Mouse (Mus musculus) forebrain, embryonic 16.5 days (tissue): ENCODE measurements around the gene Tbc1d4. TPM values are rescaled to one million over a fixed set of nuclear protein-coding genes. Genes with fewer than 3 reads are reported as not detected.

ENCODE experiments used
- ATAC-seq: fragments of 200-750 bp; cut with Nextera tagmentation; 2 replicates; pipeline ENCODE4 v1.8.0; 2017; ENCODE audit warnings: mild to moderate bottlenecking, moderate library complexity
- H3K27ac ChIP-seq: fragments of 300-500 bp; sonication (generic); 2 replicates; pipeline ENCODE4 v1.5.1; 2014; ENCODE audit warnings: low read length, control low read depth
- H3K27me3 ChIP-seq: fragments of 300-500 bp; sonication (generic); replicated peaks from 2 replicates; pipeline ENCODE4 v1.6.1; 2014; ENCODE audit warnings: low read length; ENCODE audit not compliant: control insufficient read depth, insufficient read depth
- H3K36me3 ChIP-seq: fragments of 300-500 bp; sonication (generic); 2 replicates; pipeline ENCODE4 v1.6.1; 2014; ENCODE audit not compliant: control insufficient read depth, insufficient read depth
- H3K4me1 ChIP-seq: fragments of 300-500 bp; sonication (generic); replicated peaks from 2 replicates; pipeline ENCODE4 v1.6.1; 2014; ENCODE audit warnings: low read length; ENCODE audit not compliant: control insufficient read depth, insufficient read depth
- H3K4me2 ChIP-seq: fragments of 300-500 bp; sonication (generic); 2 replicates; pipeline ENCODE4 v1.6.1; 2014; ENCODE audit warnings: mild to moderate bottlenecking, low read length, control low read depth
- H3K4me3 ChIP-seq: fragments of 300-500 bp; sonication (generic); replicated peaks from 2 replicates; pipeline ENCODE4 v1.5.1; 2014; ENCODE audit warnings: mild to moderate bottlenecking, low read length, control low read depth
- H3K9ac ChIP-seq: fragments of 300-500 bp; sonication (generic); replicated peaks from 2 replicates; pipeline ENCODE4 v1.6.1; 2014; ENCODE audit warnings: low read depth, low read length, control low read depth
- H3K9me3 ChIP-seq: fragments of 300-500 bp; sonication (generic); 2 replicates; pipeline ENCODE4 v1.6.1; 2016; ENCODE audit warnings: low read length; ENCODE audit not compliant: control insufficient read depth
- WGBS: fragments of 180-500 bp; shearing (Covaris S2); extraction: QIAGEN DNeasy Blood & Tissue Kit; methylation state at CpG from one replicate; pipeline ENCODE4 v1.1.7; 2014; 5-methylcytosine and 5-hydroxymethylcytosine counted together
- polyA plus RNA-seq: library from polyadenylated mRNA; unstranded; fragments of >200 nt; fragmentation: Nextera tagmentation; extraction: Ambion mirVana; gene quantifications from 2 replicates; pipeline ENCODE4 v1.2.1, GENCODE M21; 2015

Gene Tbc1d4
- polyA plus RNA-seq, 1 experiment from 2014 or later: 8.1 TPM

- no peak for ATAC-seq
- no peaks in the 10 kb centered on the region for H3K27me3 ChIP-seq
- H3K9ac ChIP-seq: no peak overlapping the region
- H3K36me3 ChIP-seq: peaks cover 9% of the 10 kb centered on the region; the same call in 1 of the 2 replicates
- no peaks in the 10 kb centered on the region for H3K9me3 ChIP-seq
- H3K4me3 ChIP-seq: no peak overlapping the region
- no peak overlapping the region for H3K27ac ChIP-seq
- WGBS: 90% methylated on average over 6 of the region's 6 CpGs
- no peak overlapping the region for H3K4me2 ChIP-seq
- H3K4me1 ChIP-seq: peaks cover 5% of the 10 kb centered on the region
These were observed 28.4 kb upstream of the Tbc1d4 start for GRCm38 (mm10) chr14:101637381-101637780.

GRCm38 (mm10) chr14:101635765-101636164 is 26.8 kb upstream of the Tbc1d4 start:
- no peak for ATAC-seq
- no peak overlapping the region for H3K27ac ChIP-seq
- H3K4me1 ChIP-seq: peaks cover 5% of the 10 kb centered on the region
- no peak overlapping the region for H3K4me3 ChIP-seq
- H3K36me3 ChIP-seq: peaks cover 13% of the 10 kb centered on the region; the same call in 1 of the 2 replicates
- WGBS: 94% methylated on average over 1 of the region's 1 CpGs
- H3K27me3 ChIP-seq: no peaks in the 10 kb centered on the region
- H3K9me3 ChIP-seq: no peaks in the 10 kb centered on the region
- no peak overlapping the region for H3K9ac ChIP-seq
- H3K4me2 ChIP-seq: no peak overlapping the region

- Histone ChIP-seq H3K27me3 (no peaks in the 10 kb centered on the region), H3K4me2 (no peak overlapping the region), H3K9ac (no peak overlapping the region), H3K4me1 (no peaks in the 10 kb centered on the region), H3K27ac (no peak overlapping the region), H3K36me3 (peaks cover 13% of the 10 kb centered on the region; the same call in 1 of the 2 replicates), H3K4me3 (no peak overlapping the region), H3K9me3 (no peaks in the 10 kb centered on the region)
- WGBS: 88% methylated on average over 2 of the region's 2 CpGs
- ATAC-seq: no peak
These were observed 21.6 kb upstream of the Tbc1d4 start for GRCm38 (mm10) chr14:101630548-101630947.

GRCm38 (mm10) chr14:101617680-101618079 is 8.7 kb upstream of the Tbc1d4 start:
- H3K4me1 ChIP-seq: no peaks in the 10 kb centered on the region
- H3K4me2 ChIP-seq: no peak overlapping the region
- H3K27ac ChIP-seq: no peak overlapping the region
- ATAC-seq: no peak
- H3K4me3 ChIP-seq: no peak overlapping the region
- H3K27me3 ChIP-seq: no peaks in the 10 kb centered on the region
- WGBS: 92% methylated on average over 5 of the region's 5 CpGs
- no peaks in the 10 kb centered on the region for H3K36me3 ChIP-seq
- H3K9ac ChIP-seq: no peak overlapping the region
- H3K9me3 ChIP-seq: no peaks in the 10 kb centered on the region

GRCm38 (mm10) chr14:101616178-101616577 is 7.2 kb upstream of the Tbc1d4 start:
- Histone ChIP-seq H3K27me3 (no peaks in the 10 kb centered on the region), H3K27ac (no peak overlapping the region), H3K4me1 (no peaks in the 10 kb centered on the region), H3K4me2 (no peak overlapping the region), H3K9ac (no peak overlapping the region), H3K36me3 (no peaks in the 10 kb centered on the region), H3K9me3 (no peaks in the 10 kb centered on the region), H3K4me3 (no peak overlapping the region)
- 86% methylated on average over 9 of the region's 9 CpGs for WGBS
- ATAC-seq: no peak

GRCm38 (mm10) chr14:101613206-101613605 is 4.2 kb upstream of the Tbc1d4 start:
- ATAC-seq: no peak
- Histone ChIP-seq H3K4me1 (no peaks in the 10 kb centered on the region), H3K27me3 (no peaks in the 10 kb centered on the region), H3K4me2 (no peak overlapping the region), H3K9ac (no peak overlapping the region), H3K36me3 (no peaks in the 10 kb centered on the region), H3K9me3 (no peaks in the 10 kb centered on the region), H3K4me3 (no peak overlapping the region), H3K27ac (no peak overlapping the region)
- 55% methylated on average over 1 of the region's 1 CpGs for WGBS

- no peak for ATAC-seq
- WGBS: 89% methylated on average over 10 of the region's 10 CpGs
- Histone ChIP-seq H3K9ac (no peak overlapping the region), H3K27ac (no peak overlapping the region), H3K9me3 (no peaks in the 10 kb centered on the region), H3K4me2 (no peak overlapping the region), H3K4me3 (no peak overlapping the region), H3K4me1 (peaks cover 6% of the 10 kb centered on the region), H3K36me3 (no peaks in the 10 kb centered on the region), H3K27me3 (no peaks in the 10 kb centered on the region)
These were observed 1.7 kb upstream of the Tbc1d4 start for GRCm38 (mm10) chr14:101610701-101611100.

- Histone ChIP-seq H3K9ac (peak overlapping the region; percentile 79), H3K36me3 (no peaks in the 10 kb centered on the region), H3K9me3 (no peaks in the 10 kb centered on the region), H3K27ac (no peak overlapping the region; the same call in 1 of the 2 replicates), H3K27me3 (no peaks in the 10 kb centered on the region), H3K4me3 (peak overlapping the region; percentile 96), H3K4me1 (peaks cover 6% of the 10 kb centered on the region), H3K4me2 (peak overlapping the region; percentile 98)
- under 1% methylated on average over 62 of the region's 62 CpGs for WGBS
- ATAC-seq: peak; percentile 66
These were observed 1.1 kb downstream of the Tbc1d4 start for GRCm38 (mm10) chr14:101607631-101608518.

GRCm38 (mm10) chr14:101605843-101606242 is 3.1 kb downstream of the Tbc1d4 start:
- no peaks in the 10 kb centered on the region for H3K36me3 ChIP-seq
- no peak overlapping the region for H3K4me2 ChIP-seq
- peaks cover 6% of the 10 kb centered on the region for H3K4me1 ChIP-seq
- no peak overlapping the region for H3K4me3 ChIP-seq
- ATAC-seq: no peak
- 62% methylated on average over 2 of the region's 2 CpGs for WGBS
- no peak overlapping the region for H3K9ac ChIP-seq
- H3K27me3 ChIP-seq: no peaks in the 10 kb centered on the region
- H3K9me3 ChIP-seq: no peaks in the 10 kb centered on the region
- no peak overlapping the region for H3K27ac ChIP-seq
